Mouse (Mus musculus) lung, adult 18-20 months (tissue): ENCODE results near the gene Rap1gds1.

ENCODE experiments used
- DNase-seq, 2 experiments: peaks; one replicate each; pipeline ENCODE4 v3.0.0; 2022; ENCODE audit warnings: mixed read lengths in 2 of 2

The Rap1gds1 gene

GRCm38 (mm10) chr3:138937241-138937640, 137.8 kb downstream of the Rap1gds1 start:
- DNase-seq, result no peak

- no peak for DNase-seq
Measured at GRCm38 (mm10) chr3:138936780-138937179, 138.2 kb downstream of the Rap1gds1 start.

- no peak for DNase-seq
Measured at GRCm38 (mm10) chr3:138927437-138927836, 147.6 kb downstream of the Rap1gds1 start.

GRCm38 (mm10) chr3:138926161-138926560, 148.8 kb downstream of the Rap1gds1 start:
- DNase-seq, result no peak

GRCm38 (mm10) chr3:138918241-138918640, 156.8 kb downstream of the Rap1gds1 start:
- DNase-seq, result no peak

- DNase-seq, result no peak
Measured at GRCm38 (mm10) chr3:138917016-138917415, 158.0 kb downstream of the Rap1gds1 start.

- DNase-seq, result no peak
Measured at GRCm38 (mm10) chr3:138916591-138916990, 158.4 kb downstream of the Rap1gds1 start.

GRCm38 (mm10) chr3:138914626-138915288, 160.2 kb downstream of the Rap1gds1 start:
- DNase-seq, result no peak

GRCm38 (mm10) chr3:138912504-138912903, 162.5 kb downstream of the Rap1gds1 start:
- DNase-seq, result no peak

GRCm38 (mm10) chr3:138909313-138909712, 165.7 kb downstream of the Rap1gds1 start:
- no peak for DNase-seq

- DNase-seq, result peak; percentile 53 to 71
Measured at GRCm38 (mm10) chr3:138906112-138906880, 168.7 kb downstream of the Rap1gds1 start.

GRCm38 (mm10) chr3:138905678-138906077, 169.3 kb downstream of the Rap1gds1 start:
- peak; percentile 9 to 15 for DNase-seq

- DNase-seq, result no peak
Measured at GRCm38 (mm10) chr3:138900571-138901141, 174.3 kb downstream of the Rap1gds1 start.

- DNase-seq, result no peak
Measured at GRCm38 (mm10) chr3:138898055-138898454, 176.9 kb downstream of the Rap1gds1 start.

- no peak for DNase-seq
Measured at GRCm38 (mm10) chr3:138897500-138897899, 177.5 kb downstream of the Rap1gds1 start.

- no peak for DNase-seq
Measured at GRCm38 (mm10) chr3:138893520-138893919, 181.5 kb downstream of the Rap1gds1 start.

- DNase-seq, result no peak
Measured at GRCm38 (mm10) chr3:138889769-138890295, 185.2 kb downstream of the Rap1gds1 start.

GRCm38 (mm10) chr3:138889214-138889613, 185.8 kb downstream of the Rap1gds1 start:
- no peak for DNase-seq

- DNase-seq, result no peak
Measured at GRCm38 (mm10) chr3:138886121-138886520, 188.9 kb downstream of the Rap1gds1 start.

- DNase-seq, result no peak
Measured at GRCm38 (mm10) chr3:138881725-138882347, 193.2 kb downstream of the Rap1gds1 start.

- no peak for DNase-seq
Measured at GRCm38 (mm10) chr3:138880999-138881724, 193.8 kb downstream of the Rap1gds1 start.

- DNase-seq, result no peak
Measured at GRCm38 (mm10) chr3:138877741-138878140, 197.3 kb downstream of the Rap1gds1 start.
